Mouse (Mus musculus): Measurements from ENCODE around the gene Olfr365. TPM values are rescaled to one million over a fixed set of nuclear protein-coding genes. Genes with fewer than 3 reads are reported as not detected.

Gene Olfr365
- not detected in 2 replicates for polyA plus RNA-seq (2015; fragmentation: Nextera tagmentation; extraction: Ambion mirVana)

DNA sequence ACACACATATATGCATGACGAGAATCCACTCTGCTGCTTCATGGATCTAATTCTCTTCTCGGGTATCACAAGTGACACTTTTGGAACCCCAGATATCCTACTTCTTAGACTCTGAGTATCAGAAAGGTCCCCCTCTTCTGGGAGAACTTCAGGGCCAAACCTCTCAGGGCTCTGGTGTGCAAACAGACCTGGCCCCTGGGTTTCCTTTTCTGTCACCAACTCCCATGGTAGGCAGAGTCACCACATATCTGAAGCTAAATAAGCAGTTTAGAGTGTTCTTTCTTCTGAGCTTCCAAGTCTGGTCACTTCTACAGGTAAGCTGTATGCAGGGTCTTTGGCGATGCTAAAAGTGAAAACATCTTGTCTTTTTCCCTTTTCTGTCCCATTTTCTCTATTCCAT, at the start of gene Olfr365:
Gene Olfr365, plus strand, starts transcription at position 301 of the 400 bp plus-strand sequence.
- WGBS: 70% methylated on average over 3 of the region's 3 CpGs
- H3K36me3 ChIP-seq (ENCODE audit: insufficient read depth, low read length): no peaks in the 10 kb centered on the region

DNA sequence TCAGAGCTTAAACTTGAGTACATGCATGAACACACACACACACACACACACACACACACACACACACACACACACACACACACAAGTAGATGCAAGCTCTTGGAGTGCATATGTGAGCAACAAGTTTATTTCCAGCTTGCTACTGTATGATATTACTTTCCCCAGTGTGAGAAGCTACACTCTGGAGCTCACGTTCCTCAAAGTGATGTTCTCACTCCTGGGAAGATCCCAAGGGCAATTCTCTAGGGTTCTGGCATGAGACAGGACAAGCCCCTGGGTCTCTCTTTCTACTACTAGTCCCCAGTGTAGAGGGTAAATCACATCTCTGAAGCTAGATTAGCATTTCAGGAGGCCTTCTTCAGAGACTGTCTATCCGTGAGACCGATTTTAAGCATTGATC, 49.0 kb upstream of the Olfr365 start, which contains the start of gene Olfr364-ps1:
Gene Olfr364-ps1, plus strand, starts transcription at position 301 of the 400 bp plus-strand sequence.
- 77% methylated on average over 3 of the region's 3 CpGs for WGBS
- no peak within 1 kb of the TSS for H3K27ac ChIP-seq (ENCODE audit: low read length)
- no peak for ATAC-seq (ENCODE audit: low FRiP score, low TSS enrichment)
- no peak within 1 kb of the TSS for H3K9ac ChIP-seq (replicated peaks; ENCODE audit: low read length)
- no peak within 1 kb of the TSS for H3K4me2 ChIP-seq (replicated peaks; ENCODE audit: low read depth, low read length)
- no peak within 1 kb of the TSS for H3K4me3 ChIP-seq (ENCODE audit: low read length)
- no peaks in the 10 kb centered on the region for H3K27me3 ChIP-seq (ENCODE audit: insufficient read depth, low read length)
- H3K4me1 ChIP-seq (ENCODE audit: insufficient read depth, low read length): no peaks in the 10 kb centered on the region
- H3K9me3 ChIP-seq (ENCODE audit: low read length): no peaks in the 10 kb centered on the region
- no peaks in the 10 kb centered on the region for H3K36me3 ChIP-seq (ENCODE audit: insufficient read depth, low read length)

More for the DNA sequence above, at the start of gene Olfr365:
- H3K27ac ChIP-seq (ENCODE audit: low read length): no peak within 1 kb of the TSS
- H3K9ac ChIP-seq (replicated peaks; ENCODE audit: low read length): no peak within 1 kb of the TSS
- no peak within 1 kb of the TSS for H3K4me3 ChIP-seq (ENCODE audit: low read length)
- no peak for ATAC-seq (ENCODE audit: low FRiP score, low TSS enrichment)
- H3K4me1 ChIP-seq (ENCODE audit: insufficient read depth, low read length): no peaks in the 10 kb centered on the region
- H3K4me2 ChIP-seq (replicated peaks; ENCODE audit: low read depth, low read length): no peak within 1 kb of the TSS
- H3K27me3 ChIP-seq (ENCODE audit: insufficient read depth, low read length): no peaks in the 10 kb centered on the region
- H3K9me3 ChIP-seq (ENCODE audit: low read length): peaks cover 9% of the 10 kb centered on the region; the same call in 1 of the 2 replicates

DNA sequence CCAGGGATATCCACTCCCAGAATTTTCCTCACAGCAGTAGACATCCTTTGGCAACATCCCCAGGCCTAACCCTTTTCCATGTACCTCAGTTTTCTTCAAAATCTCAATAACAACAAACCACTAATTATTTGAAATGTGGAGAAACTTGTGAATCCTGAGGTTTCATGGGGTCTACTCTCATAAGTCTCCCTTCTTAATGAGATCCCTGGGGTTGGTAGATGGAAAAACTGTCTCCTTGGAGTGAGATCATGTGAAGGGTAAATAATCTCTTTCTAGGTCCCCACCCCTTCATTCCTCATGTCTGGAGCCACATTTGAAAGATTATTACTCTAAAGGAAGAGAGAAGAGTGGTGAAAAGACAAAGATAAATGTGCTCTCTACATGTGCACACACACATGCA, 23.3 kb downstream of the Olfr365 start, which contains the start of gene Olfr366:
Gene Olfr366, plus strand, starts transcription at position 301 of the 400 bp plus-strand sequence.
- no peaks in the 10 kb centered on the region for H3K36me3 ChIP-seq (ENCODE audit: insufficient read depth, low read length)
- no peak within 1 kb of the TSS for H3K4me3 ChIP-seq (ENCODE audit: low read length)
- no peak within 1 kb of the TSS for H3K27ac ChIP-seq (ENCODE audit: low read length)
- no peaks in the 10 kb centered on the region for H3K4me1 ChIP-seq (ENCODE audit: insufficient read depth, low read length)
- H3K9me3 ChIP-seq (ENCODE audit: low read length): no peaks in the 10 kb centered on the region
- no peak for ATAC-seq (ENCODE audit: low FRiP score, low TSS enrichment)
- no peak within 1 kb of the TSS for H3K9ac ChIP-seq (replicated peaks; ENCODE audit: low read length)
- no peak within 1 kb of the TSS for H3K4me2 ChIP-seq (replicated peaks; ENCODE audit: low read depth, low read length)
- H3K27me3 ChIP-seq (ENCODE audit: insufficient read depth, low read length): no peaks in the 10 kb centered on the region

Other genes with a start within 250 kb of the Olfr365 start
- not detected in 2 replicates for gene Olfr357, start 194.4 kb upstream of the Olfr365 start, polyA plus RNA-seq (2015; fragmentation: Nextera tagmentation; extraction: Ambion mirVana)
- not detected in 2 replicates for gene Olfr358, start 178.9 kb upstream of the Olfr365 start, polyA plus RNA-seq (2015; fragmentation: Nextera tagmentation; extraction: Ambion mirVana)
- gene Olfr360, start 122.5 kb upstream of the Olfr365 start, polyA plus RNA-seq (2015; fragmentation: Nextera tagmentation; extraction: Ambion mirVana): not detected in 2 replicates
- not detected in 2 replicates for gene Olfr361, start 98.9 kb upstream of the Olfr365 start, polyA plus RNA-seq (2015; fragmentation: Nextera tagmentation; extraction: Ambion mirVana)
- gene Olfr362, start 70.3 kb upstream of the Olfr365 start, polyA plus RNA-seq (2015; fragmentation: Nextera tagmentation; extraction: Ambion mirVana): not detected in 2 replicates
- gene Olfr364-ps1, start 48.9 kb upstream of the Olfr365 start, polyA plus RNA-seq (2015; fragmentation: Nextera tagmentation; extraction: Ambion mirVana): not detected in 2 replicates
- not detected in 2 replicates for gene Olfr366, start 23.4 kb downstream of the Olfr365 start, polyA plus RNA-seq (2015; fragmentation: Nextera tagmentation; extraction: Ambion mirVana)
- gene Olfr368, start 138.3 kb downstream of the Olfr365 start, polyA plus RNA-seq (2015; fragmentation: Nextera tagmentation; extraction: Ambion mirVana): not detected in 2 replicates
- gene Pdcl, start 171.1 kb downstream of the Olfr365 start, polyA plus RNA-seq (2015; fragmentation: Nextera tagmentation; extraction: Ambion mirVana): 47.0 and 50.6 TPM in 2 replicates
- 10.6 and 14.8 TPM in 2 replicates for gene Rc3h2, start 234.7 kb downstream of the Olfr365 start, polyA plus RNA-seq (2015; fragmentation: Nextera tagmentation; extraction: Ambion mirVana)

Data from kidney, embryonic 16.5 days (tissue).